Mouse (Mus musculus) intestine, embryonic 16.5 days (tissue): ENCODE results near the gene Tcf20. TPM values are rescaled to one million over a fixed set of nuclear protein-coding genes. Genes with fewer than 3 reads are reported as not detected.

Experiments used
- ATAC-seq: fragments of 200-750 bp; cut with Nextera tagmentation; 2 replicates; pipeline ENCODE4 v1.8.0; 2017; ENCODE audit warnings: moderate TSS enrichment, moderate library complexity
- H3K27ac ChIP-seq: fragments of 300-500 bp; sonication (generic); 2 replicates; pipeline ENCODE4 v1.5.1; 2014; ENCODE audit warnings: mild to moderate bottlenecking, low read length
- H3K27me3 ChIP-seq: fragments of 300-500 bp; sonication (generic); replicated peaks from 2 replicates; pipeline ENCODE4 v1.6.1; 2014; ENCODE audit warnings: low read length, control low read depth, mixed read lengths; ENCODE audit not compliant: control insufficient read depth, insufficient read depth
- H3K36me3 ChIP-seq: fragments of 300-500 bp; sonication (generic); 2 replicates; pipeline ENCODE4 v1.6.1; 2014; ENCODE audit warnings: low read length, control low read depth; ENCODE audit not compliant: control insufficient read depth, insufficient read depth
- H3K4me1 ChIP-seq: fragments of 300-500 bp; sonication (generic); 2 replicates; pipeline ENCODE4 v1.6.1; 2014; ENCODE audit warnings: low read length, control low read depth, mixed read lengths; ENCODE audit not compliant: control insufficient read depth, insufficient read depth
- H3K4me2 ChIP-seq: fragments of 300-500 bp; sonication (generic); 2 replicates; pipeline ENCODE4 v1.6.1; 2014; ENCODE audit warnings: low read depth, low read length, control low read depth
- H3K4me3 ChIP-seq: fragments of 300-500 bp; sonication (generic); 2 replicates; pipeline ENCODE4 v1.5.1; 2014; ENCODE audit warnings: mild to moderate bottlenecking, low read length
- H3K9ac ChIP-seq: fragments of 300-500 bp; sonication (generic); 2 replicates; pipeline ENCODE4 v1.6.1; 2014; ENCODE audit warnings: low read depth, low read length
- H3K9me3 ChIP-seq: fragments of 300-500 bp; sonication (generic); 2 replicates; pipeline ENCODE4 v1.6.1; 2016; ENCODE audit warnings: low read length, control low read depth; ENCODE audit not compliant: control insufficient read depth
- WGBS: fragments of 180-500 bp; shearing (Covaris S2); extraction: QIAGEN DNeasy Blood & Tissue Kit; methylation state at CpG from one replicate; pipeline ENCODE4 v1.1.7; 2014; 5-methylcytosine and 5-hydroxymethylcytosine counted together
- polyA plus RNA-seq: library from polyadenylated mRNA; unstranded; fragments of >200 nt; fragmentation: Nextera tagmentation; extraction: Ambion mirVana; gene quantifications from 2 replicates; pipeline ENCODE4 v1.2.1, GENCODE M21; 2015

The Tcf20 gene
- polyA plus RNA-seq, 1 experiment from 2014 or later: 5.5 TPM

DNA sequence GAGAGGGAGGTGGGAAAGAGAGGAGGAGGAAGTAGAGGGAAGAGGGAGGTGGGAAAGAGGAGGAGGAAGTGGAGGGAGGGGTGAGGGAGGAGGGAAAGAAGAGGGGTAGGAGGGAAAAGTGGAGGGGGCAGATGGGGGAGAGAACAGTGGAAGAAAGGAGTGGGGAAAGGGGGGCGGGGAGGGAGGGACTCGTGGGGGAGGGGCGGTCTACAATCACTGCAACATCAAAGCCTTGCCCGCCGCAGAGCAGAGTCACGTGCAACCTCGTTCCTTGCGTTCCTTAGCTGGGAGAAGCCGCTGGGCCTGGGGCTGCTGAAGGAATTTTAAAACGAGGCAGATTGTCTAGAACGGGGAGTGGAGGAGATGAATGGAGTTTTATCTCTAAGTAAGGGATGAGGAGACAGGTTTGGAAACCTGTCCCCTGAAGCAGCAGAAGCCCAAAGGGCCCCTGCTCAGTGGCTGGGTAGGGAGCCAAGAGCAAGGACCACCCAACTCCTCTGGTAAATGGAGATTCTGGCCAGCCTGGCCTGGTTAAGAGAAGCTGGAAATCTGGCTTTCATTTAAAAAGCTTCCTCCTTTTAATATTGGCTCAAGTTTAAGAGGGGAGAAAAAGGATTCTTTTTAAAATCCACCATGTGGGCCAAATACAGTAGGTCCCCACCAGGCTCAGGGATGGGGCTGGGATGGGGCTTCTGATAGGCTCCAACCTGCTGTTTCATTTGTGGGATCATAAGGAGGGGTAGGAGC is 62.8 kb downstream of the Tcf20 start:
- WGBS: 4% methylated on average over 10 of the region's 11 CpGs
- Histone ChIP-seq H3K4me2 (no peak overlapping the region), H3K4me1 (peaks cover 76% of the 10 kb centered on the region), H3K9me3 (no peaks in the 10 kb centered on the region), H3K9ac (peak overlapping the region; percentile 9; the same call in 1 of the 2 replicates), H3K4me3 (no peak overlapping the region), H3K27me3 (no peaks in the 10 kb centered on the region; the same call in 1 of the 2 replicates), H3K36me3 (no peaks in the 10 kb centered on the region), H3K27ac (peak overlapping the region; percentile 57)
- no peak for ATAC-seq

GRCm38 (mm10) chr15:82923531-82923930 is 64.1 kb downstream of the Tcf20 start:
- no peak for ATAC-seq
- no peak overlapping the region for H3K27ac ChIP-seq
- no peak overlapping the region for H3K4me3 ChIP-seq
- H3K4me1 ChIP-seq: peaks cover 63% of the 10 kb centered on the region
- no peak overlapping the region for H3K9ac ChIP-seq
- no peaks in the 10 kb centered on the region for H3K9me3 ChIP-seq
- no peaks in the 10 kb centered on the region; the same call in 1 of the 2 replicates for H3K27me3 ChIP-seq
- H3K36me3 ChIP-seq: no peaks in the 10 kb centered on the region
- 70% methylated on average over 5 of the region's 5 CpGs for WGBS
- H3K4me2 ChIP-seq: no peak overlapping the region

GRCm38 (mm10) chr15:82922755-82923154 is 64.9 kb downstream of the Tcf20 start:
- Histone ChIP-seq H3K4me1 (peaks cover 60% of the 10 kb centered on the region), H3K36me3 (no peaks in the 10 kb centered on the region), H3K4me2 (no peak overlapping the region), H3K27me3 (no peaks in the 10 kb centered on the region; the same call in 1 of the 2 replicates), H3K9me3 (no peaks in the 10 kb centered on the region), H3K9ac (no peak overlapping the region), H3K27ac (no peak overlapping the region), H3K4me3 (no peak overlapping the region)
- 52% methylated on average over 4 of the region's 4 CpGs for WGBS
- no peak for ATAC-seq

GRCm38 (mm10) chr15:82922052-82922451 is 65.6 kb downstream of the Tcf20 start:
- Histone ChIP-seq H3K9ac (no peak overlapping the region), H3K36me3 (no peaks in the 10 kb centered on the region), H3K27ac (no peak overlapping the region), H3K27me3 (no peaks in the 10 kb centered on the region), H3K9me3 (no peaks in the 10 kb centered on the region), H3K4me2 (no peak overlapping the region), H3K4me3 (no peak overlapping the region), H3K4me1 (peaks cover 63% of the 10 kb centered on the region)
- 30% methylated on average over 12 of the region's 12 CpGs for WGBS
- ATAC-seq: peak; percentile 58

DNA sequence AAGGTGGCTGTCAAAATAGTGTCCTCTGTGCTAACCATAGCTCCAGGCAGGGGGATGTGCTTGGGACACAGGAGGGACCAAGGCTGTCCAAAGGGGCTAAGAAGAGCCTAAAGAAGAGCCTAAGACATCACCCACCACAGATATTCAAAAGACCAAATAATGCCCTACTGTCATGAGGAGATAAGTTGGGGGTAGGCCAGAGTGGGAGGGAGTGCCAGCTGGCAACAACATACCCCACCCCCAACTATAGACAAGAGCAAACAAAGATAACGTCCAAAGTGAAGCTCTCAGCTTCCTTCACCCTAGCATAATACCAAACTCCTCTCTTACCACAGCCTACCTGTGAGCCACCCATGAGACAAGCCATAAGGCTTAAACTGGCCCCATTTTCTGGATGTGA is 66.1 kb downstream of the Tcf20 start:
- H3K4me1 ChIP-seq: peaks cover 60% of the 10 kb centered on the region
- WGBS: 33% methylated on average over 1 of the region's 1 CpGs
- H3K27ac ChIP-seq: no peak overlapping the region

GRCm38 (mm10) chr15:82920895-82921515 is 66.7 kb downstream of the Tcf20 start:
- H3K9me3 ChIP-seq: no peaks in the 10 kb centered on the region
- no peak overlapping the region for H3K27ac ChIP-seq
- no peak overlapping the region for H3K9ac ChIP-seq
- ATAC-seq: peak; percentile 54
- peak overlapping the region; percentile 17; the same call in 1 of the 2 replicates for H3K4me2 ChIP-seq
- no peaks in the 10 kb centered on the region for H3K27me3 ChIP-seq
- WGBS: 9% methylated on average over 13 of the region's 13 CpGs
- H3K4me1 ChIP-seq: peaks cover 57% of the 10 kb centered on the region
- no peaks in the 10 kb centered on the region for H3K36me3 ChIP-seq
- H3K4me3 ChIP-seq: 0 out of 2 replicates have a peak overlapping the region, but pooled peaks have one; percentile 12

More for the DNA sequence above, 66.1 kb downstream of the Tcf20 start:
- no peaks in the 10 kb centered on the region for H3K36me3 ChIP-seq
- no peaks in the 10 kb centered on the region for H3K9me3 ChIP-seq
- ATAC-seq: no peak; the same call in 1 of the 2 replicates
- no peak overlapping the region for H3K4me2 ChIP-seq
- H3K27me3 ChIP-seq: no peaks in the 10 kb centered on the region
- H3K9ac ChIP-seq: no peak overlapping the region
- no peak overlapping the region for H3K4me3 ChIP-seq

DNA sequence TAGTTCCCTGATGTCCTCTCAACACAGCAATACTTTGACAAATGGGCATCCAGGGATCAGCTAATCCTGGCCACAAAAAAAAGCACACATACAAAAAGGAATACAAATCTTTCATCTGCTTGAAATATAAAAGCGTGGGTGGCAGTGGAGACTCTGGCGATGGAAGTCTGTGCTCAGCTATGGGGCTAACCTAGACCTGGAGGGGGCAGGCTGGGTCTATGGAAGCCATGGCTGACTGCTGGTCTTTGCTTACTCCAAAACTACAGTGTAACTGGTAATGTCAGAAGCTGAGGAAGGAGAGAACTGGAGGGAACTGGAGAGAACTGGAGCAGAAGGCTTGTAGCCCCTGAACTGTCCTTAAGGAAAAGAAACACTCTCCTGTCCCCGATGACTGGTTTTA is 69.7 kb downstream of the Tcf20 start:
- no peak for ATAC-seq
- Histone ChIP-seq H3K4me3 (no peak overlapping the region), H3K9me3 (no peaks in the 10 kb centered on the region), H3K4me1 (peaks cover 32% of the 10 kb centered on the region), H3K27ac (no peak overlapping the region), H3K4me2 (no peak overlapping the region), H3K9ac (no peak overlapping the region), H3K36me3 (no peaks in the 10 kb centered on the region), H3K27me3 (no peaks in the 10 kb centered on the region)
- 65% methylated on average over 3 of the region's 3 CpGs for WGBS

- H3K4me3 ChIP-seq: no peak overlapping the region
- no peak overlapping the region for H3K27ac ChIP-seq
- H3K4me2 ChIP-seq: no peak overlapping the region
- 0 out of 2 replicates have a peak overlapping the region, but pooled peaks have one; percentile 25 for H3K9ac ChIP-seq
- H3K9me3 ChIP-seq: no peaks in the 10 kb centered on the region
- H3K27me3 ChIP-seq: peaks cover 3% of the 10 kb centered on the region; the same call in 1 of the 2 replicates
- no peak for ATAC-seq
- H3K4me1 ChIP-seq: peaks cover 28% of the 10 kb centered on the region
- WGBS: 37% methylated on average over 28 of the region's 28 CpGs
- H3K36me3 ChIP-seq: no peaks in the 10 kb centered on the region
Observed at GRCm38 (mm10) chr15:82917207-82917844, 70.3 kb downstream of the Tcf20 start.

DNA sequence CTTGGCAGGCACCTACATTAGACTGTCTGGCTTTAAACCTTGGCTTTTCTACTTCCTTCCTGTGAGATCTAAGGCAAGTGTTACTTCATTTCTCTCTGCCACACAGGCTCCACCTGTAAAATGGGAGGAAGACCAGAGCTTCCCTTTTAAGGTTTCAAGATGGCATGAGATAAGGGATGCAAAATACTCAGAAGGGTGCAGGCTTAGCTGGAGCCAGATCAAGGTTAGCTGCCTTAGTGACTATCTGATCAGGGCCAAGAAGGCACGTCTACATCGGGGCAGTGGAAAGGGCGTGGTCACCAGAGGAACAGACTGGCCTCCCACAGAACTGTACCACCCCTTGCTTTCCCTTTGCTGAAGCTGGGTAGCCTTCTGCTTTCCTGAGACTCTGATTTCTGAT is 73.2 kb downstream of the Tcf20 start:
- no peak overlapping the region for H3K4me2 ChIP-seq
- H3K27me3 ChIP-seq: peaks cover 4% of the 10 kb centered on the region; the same call in 1 of the 2 replicates
- H3K27ac ChIP-seq: no peak overlapping the region
- no peaks in the 10 kb centered on the region for H3K9me3 ChIP-seq
- H3K9ac ChIP-seq: no peak overlapping the region
- WGBS: 55% methylated on average over 3 of the region's 3 CpGs
- peaks cover 19% of the 10 kb centered on the region for H3K4me1 ChIP-seq
- H3K36me3 ChIP-seq: no peaks in the 10 kb centered on the region
- no peak for ATAC-seq
- H3K4me3 ChIP-seq: no peak overlapping the region
